10 mouse cellular contexts compared by ENCODE assay signal in genomic region chr2:139883581-139884263, GRCm38 (mm10).
DNase-seq lines count a peak whose midpoint lies in the region; TF ChIP-seq lines count a peak whose summit lies in the region.
"Had no signal": no experiment of that assay in that cellular context is flagged by ENCODE, and none has a peak within 500 bp of the region (broad histone marks: within the 10 kb centered on the region; RNA-seq: fewer than 3 reads in every experiment).

No protein-coding gene starts in this region.

- no peaks in the 10 kb centered on the region for H3K4me1 ChIP-seq in lung, adult 2 months (ENCODE audit: control insufficient read depth, insufficient read depth, low read length)

- no peak for TF ChIP-seq POLR2A in lung, adult 2 months (IDR thresholded peaks at IDR 0.05; ENCODE audit: borderline replicate concordance, extremely low read depth, low read depth, low read length)

- 70% methylated on average over 7 of the region's 7 CpGs for WGBS in lung, adult 2 months

- TF ChIP-seq CTCF in lung, adult 2 months (IDR thresholded peaks at IDR 0.05; ENCODE audit: insufficient read depth, low read length): no peak

- DNase-seq in lung, adult 18-20 months: peak; percentile 17 to 24
- no peak for DNase-seq in lung, adult 2 months
- peak; percentile 13 for DNase-seq in cerebellum, adult 8-10 months
- DNase-seq in layer of hippocampus, adult 11-12 months (ENCODE audit: low spot score): peak; percentile 29
- peak; percentile 57 for DNase-seq in lung, postnatal 14 days
- no peak for DNase-seq in adrenal gland, postnatal 25 days
- no peak for DNase-seq in spleen, adult 12 weeks (ENCODE audit: low spot score)
- DNase-seq: kidney, adult 2 months; thymus, postnatal 25 days had no signal

- H3K4me3 ChIP-seq in lung, adult 2 months (replicated peaks; ENCODE audit: extremely low read depth, low read depth, low read length): no peak overlapping the region
- H3K4me3 ChIP-seq: erythroblast, embryonic 14.5 days had no signal

Comparison
In these comparisons a context has a peak if more than half of its experiments do, and no peak if none do; other contexts are left out.
1. DNase-seq: peak in lung, adult 18-20 months (2 of 2), cerebellum, adult 8-10 months (single experiment), layer of hippocampus, adult 11-12 months (single experiment) and lung, postnatal 14 days (single experiment); none in lung, adult 2 months (single experiment), adrenal gland, postnatal 25 days (single experiment) and spleen, adult 12 weeks (single experiment).